Mouse (Mus musculus) embryo, embryonic 10 days (tissue): ENCODE data around the gene Synrg.

Source experiments
- DNase-seq: peaks from one replicate; pipeline ENCODE4 v3.0.0-alpha.2; 2015; ENCODE audit warnings: low spot score

Synrg gene

DNA sequence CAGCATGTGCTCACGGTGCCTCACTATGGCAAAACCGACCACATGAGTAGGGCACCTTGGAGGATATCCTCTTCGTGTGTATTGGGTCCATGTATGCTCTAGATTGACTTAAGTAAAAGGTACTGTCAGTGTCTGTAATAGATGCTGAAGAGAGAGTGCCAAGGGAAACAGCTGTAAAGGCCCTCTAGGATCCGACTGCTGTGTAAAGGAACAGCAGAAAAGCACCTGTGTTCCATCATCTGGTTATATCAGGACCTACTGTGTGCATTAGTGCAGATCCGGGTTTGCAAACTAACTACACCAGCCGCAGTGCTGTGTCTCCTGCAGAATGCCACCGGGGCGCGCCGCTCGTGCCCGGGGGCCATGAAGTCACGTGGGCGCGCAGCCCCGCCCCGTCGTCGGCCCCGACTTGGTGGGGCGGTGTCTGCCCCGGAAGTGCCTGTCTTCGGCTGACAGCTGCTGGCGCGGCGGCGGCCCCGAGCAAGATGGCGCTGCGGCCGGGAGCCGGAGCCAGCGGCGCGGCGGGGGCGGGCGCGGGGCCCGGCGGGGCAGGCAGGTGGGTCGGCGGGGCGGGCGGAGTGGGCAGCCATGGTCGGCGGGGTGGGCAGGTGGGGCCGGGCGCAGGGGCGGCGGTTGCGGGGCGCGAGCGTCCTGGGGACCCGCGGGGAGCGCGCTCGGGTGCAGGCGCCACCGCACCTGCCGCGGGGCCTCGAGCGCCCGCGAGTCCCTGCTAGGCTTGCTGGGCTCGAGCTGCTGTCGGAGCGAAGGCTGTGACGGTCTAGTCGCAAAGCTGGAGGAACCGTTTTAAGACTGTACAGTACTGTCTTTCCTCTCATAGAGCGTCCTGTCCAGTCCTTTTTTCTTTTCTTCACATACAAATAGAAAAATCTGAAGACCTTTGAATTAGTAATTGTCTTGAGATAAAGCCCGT is at the start of gene Synrg:
Synrg (plus strand) TSS at position 438 of the 931 bp plus-strand sequence.
- peak; percentile 92 for DNase-seq

DNA sequence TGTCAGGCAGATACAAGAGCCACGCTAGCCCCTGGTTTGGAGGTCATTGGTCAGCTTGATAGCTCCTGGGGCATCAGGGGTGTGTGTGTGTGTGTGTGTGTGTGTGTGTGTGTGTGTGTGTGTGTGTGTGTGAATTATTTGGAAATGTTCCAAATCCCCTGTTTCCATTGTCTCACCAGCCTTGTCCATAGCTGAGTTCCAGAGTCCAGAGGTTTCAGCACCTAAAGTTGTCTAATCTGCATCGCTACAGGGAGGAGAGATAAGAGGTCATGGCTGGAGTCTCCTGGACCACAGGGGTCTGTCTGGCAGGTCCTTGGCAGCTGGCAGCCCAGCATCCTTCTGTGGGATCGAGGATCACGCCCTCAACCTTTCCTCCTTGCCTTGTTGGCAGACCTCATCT is 49.7 kb upstream of the Synrg start:
- DNase-seq, result no peak

DNA sequence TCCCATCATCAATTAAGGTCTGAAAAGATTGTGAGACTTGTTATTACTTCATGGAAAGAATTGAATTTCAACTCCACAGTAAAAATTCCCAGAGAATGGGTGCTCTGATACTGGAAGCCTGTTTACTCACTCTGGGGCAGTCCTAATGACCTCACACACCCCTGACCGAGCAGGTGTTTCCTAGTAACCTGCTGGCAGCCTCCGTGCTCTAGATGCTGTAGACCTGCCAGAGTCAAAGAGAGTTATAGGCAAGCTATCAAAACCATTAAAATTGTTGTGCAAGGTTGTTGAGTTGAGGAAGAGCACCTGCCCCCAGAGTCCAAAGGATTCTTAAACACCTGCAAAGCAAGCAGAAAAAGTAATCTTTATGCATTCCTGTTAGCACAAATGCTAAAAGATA is 41.6 kb upstream of the Synrg start:
- no peak for DNase-seq

DNA sequence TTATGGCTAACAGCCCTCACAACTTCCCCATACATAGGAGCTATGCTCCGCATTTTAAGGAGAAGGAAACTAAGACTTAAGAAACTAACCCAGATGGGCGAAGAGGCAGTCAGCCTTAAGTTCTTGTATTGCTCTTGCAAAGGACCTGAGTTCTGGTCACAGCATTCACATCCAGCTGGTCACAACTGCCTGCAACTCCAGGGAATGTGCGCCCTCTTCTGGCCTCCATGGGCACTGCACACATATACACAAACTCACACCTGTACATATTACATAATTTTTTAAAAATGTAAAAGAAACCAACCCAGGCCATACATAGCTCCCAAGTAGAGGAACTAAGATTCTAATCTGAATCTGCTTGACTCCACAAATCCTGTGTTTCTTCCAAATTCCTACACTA is 37.1 kb upstream of the Synrg start:
- peak; percentile 43 for DNase-seq

DNA sequence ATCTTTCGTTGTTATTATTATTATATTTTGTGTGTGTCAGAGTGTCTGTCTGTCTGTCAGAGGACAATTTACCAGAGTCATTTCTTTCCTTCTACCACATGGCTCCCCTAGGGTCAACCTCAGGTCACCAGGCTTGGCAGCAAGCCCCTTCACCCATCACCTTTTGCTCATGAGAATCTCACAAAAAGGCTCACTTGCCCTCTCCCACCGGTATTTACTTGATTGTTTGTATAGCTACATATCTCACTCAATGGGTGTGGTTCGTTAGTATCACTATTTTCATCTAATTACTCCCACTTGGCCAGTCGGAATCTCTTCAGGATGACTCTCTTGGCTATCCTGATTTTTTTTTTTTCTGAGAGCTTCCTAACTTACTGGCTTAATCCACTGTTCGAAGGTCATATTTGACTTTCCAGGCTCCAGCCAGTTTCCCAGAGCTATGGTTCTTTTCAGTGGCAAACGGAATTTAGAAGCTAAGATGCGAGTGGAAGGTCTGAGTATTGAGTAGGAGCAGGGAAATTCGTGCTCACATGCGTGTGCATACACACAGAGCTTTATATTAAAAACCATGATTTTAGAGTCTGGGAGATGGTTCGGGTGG is 31.6 kb upstream of the Synrg start:
- DNase-seq, result no peak

DNA sequence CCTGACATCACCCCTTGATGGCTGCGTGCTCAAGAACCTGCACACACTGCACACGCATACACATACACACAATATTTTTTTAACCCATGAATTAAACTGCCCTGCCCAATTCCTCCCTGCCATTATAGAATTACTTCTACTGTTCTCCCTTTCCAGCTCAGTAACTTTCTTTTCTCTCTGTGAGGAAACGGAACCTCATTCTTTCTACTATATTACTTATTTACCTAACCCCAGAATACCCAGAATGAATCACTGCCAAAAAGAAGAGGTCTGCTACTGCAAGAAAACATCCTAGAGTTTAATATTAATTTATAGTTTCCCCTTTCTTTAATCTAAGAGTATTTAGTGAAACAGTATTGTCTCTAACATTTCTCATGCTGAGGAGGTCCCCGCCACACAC is 30.9 kb upstream of the Synrg start:
- DNase-seq, result no peak

DNA sequence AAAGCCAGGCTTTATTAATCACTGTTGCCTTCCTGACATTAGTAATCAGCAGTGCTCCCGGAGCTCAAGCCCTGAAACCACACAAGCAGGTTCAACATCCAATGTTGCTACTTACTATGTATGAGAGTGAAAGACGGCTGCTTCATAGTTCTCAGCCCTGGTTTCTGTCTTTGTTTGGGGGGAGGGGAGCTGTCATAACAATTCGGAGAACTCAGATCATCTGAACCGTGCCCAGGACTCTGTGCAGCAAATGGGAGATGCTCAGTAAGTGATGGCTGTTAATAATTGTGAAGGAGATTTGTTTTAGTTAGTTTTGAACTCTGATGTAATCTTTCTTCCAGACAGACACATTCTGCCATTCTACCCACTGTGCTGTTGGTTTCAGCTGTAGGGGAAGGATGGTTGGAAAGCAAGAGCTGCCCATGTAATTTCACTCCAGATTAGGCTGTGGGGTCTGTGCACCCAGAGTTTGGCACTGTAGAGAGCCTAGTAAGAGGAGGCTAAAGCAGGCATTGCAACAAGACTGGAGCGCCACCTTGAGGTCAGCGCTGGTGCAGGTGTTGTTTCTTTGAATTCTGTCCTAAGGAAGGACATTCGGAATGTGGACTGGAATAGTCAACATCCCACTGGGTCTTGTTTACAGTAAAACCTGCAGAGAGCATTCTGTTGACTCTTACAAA is 28.1 kb upstream of the Synrg start:
- DNase-seq, result peak; percentile 90

DNA sequence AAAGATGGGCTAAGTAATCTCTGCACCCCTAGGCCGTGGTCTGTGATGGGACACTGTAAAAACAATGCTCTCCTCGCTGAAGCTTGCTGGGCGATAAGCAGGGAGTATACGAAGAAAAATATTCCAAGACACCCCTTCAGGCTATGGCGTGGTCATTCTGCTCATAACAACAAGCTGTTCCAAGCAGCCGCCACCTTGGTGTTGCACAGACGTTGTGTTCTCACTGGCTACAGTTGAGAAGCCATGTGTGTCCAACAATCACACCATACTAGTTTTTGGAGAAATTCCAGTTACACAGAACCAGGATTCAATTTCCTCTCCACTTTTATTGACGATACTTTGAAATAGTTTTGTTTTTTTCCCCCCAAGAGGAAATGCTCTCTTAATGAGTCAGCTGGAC is 25.7 kb upstream of the Synrg start:
- DNase-seq, result no peak

DNA sequence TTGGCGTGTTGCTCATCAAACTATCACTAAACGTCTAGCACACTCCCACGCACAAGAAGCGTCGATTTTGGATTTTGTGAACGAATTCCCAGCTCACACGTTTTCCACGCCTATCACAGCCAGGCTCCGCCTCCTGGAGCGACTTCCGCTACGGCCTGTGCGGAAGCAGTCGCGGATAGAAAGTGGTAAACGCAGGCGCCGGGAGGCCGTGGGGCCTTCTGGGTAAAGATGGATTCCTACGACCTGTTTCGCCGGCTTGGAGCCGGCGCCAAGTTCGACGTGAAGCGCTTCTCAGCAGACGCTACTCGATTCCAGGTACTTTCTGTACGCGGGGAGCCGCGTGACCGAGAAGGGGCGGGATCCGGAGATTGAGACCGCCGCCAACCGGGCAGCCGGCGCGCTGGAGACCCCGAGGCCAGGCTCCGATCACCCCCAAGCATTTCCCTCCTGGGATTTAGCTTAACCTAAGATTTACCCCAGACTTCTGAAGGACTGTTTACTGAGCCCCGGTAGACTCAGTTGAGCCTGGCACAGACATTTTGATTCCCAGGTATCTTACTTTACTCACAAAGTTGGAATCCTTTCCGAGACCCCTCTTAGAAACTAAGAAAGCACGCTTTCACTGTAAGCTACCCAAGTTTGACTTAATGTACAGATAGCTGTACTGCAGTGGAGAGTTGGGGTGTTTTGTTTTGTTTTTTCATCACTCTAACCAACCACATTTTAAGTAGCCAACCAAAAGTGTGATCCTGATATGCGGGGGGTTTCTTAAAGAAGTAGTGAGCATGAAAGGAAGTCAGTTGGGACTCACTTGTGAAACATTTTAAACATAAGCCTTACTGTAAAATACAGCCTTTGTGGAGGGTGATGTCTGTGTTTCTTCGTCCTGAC is 22.0 kb upstream of the Synrg start, which contains the start of gene Ddx52:
Ddx52 (plus strand) TSS at position 113 of the 891 bp plus-strand sequence.
- peak; percentile 97 for DNase-seq

DNA sequence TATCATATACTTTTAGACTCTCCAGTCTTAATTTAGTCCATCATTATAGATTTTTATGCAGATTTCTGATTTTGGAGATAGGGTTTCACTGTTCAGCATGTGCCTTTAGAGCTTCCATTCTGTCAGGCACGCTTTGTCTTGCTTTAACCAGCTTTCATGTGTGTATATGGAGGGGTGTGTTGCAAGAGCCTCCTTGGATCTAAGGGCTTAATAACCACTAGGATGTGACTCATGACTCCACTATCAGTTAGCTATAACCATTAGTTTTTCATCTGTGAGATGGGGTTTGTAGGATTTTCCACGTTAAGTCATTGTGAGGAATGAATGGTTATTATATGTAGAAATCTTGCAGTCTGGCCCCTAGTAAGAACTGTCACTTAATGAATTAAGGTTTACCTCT is 7.4 kb upstream of the Synrg start:
- no peak for DNase-seq

DNA sequence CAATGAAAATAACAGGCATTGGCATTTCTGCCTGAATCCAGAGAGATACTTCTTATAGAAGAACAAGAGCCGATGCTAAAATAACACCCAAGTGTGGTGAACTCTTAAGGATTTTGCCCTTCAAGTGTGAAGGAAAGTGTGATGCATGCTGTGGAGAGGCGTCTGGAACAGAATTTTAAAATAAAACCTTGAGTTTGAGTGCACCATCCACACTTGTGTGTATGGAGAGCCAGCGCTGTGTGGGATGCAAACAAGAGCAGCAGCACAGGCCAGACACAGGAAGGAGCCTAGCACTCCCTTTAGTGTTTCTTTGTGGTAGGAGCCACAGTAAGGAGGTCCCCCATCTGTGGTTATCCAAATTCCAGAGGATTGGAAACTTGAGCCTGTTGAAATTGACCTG is 2.2 kb upstream of the Synrg start:
- DNase-seq, result no peak

DNA sequence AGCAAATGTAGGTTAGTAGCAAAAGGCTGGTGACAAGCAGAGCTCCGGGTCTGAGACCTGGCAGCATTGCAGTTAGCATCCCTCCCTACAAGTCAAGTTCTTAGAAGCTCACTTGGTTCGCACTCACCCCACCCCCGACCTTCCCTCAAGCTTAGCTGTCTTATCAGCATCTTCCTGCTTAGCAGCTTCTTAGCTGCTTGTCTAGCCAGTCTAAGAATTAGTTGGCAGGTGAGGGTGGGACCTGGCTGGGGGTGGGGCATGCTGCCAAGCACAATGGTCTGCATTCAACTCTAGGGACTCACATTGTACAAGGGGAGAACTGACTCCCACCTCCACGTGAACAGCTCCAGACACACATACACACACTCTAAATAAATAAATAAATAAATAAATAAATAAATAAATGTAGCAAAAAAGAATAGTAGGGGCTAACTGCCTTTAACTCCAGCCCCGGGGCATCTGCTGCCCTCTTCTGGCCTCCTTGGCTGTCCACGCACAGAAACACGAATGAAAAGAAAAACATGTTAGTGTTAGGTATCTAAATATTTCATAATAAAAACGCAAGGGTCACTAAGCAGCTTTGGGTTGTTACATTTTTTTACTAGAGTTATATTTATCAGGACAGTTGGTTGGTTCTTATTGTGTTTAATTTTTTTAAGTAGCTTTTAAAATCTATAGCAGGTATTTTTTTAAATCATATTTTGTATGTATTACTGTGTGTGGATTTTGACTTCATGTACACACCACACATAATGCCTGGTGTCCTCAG is 3.4 kb downstream of the Synrg start:
- DNase-seq, result no peak

DNA sequence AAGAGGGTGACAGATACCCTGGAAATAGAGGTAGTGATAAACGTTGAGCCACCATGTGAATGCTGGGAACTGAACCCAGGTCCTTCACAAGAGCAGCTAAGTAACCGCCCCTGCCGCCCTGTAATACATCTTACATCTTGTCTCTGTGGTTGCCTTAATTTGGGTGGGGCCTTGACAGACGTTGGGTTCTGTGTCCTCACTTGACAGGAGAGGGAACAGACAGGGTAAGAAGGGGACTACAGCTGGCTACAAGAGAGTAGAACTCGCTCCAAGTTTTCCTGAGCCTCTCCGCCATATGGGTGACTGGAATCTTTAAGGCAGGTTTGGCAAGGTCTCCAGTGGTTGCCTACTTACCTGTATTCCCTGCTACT is 4.0 kb downstream of the Synrg start:
- no peak for DNase-seq

DNA sequence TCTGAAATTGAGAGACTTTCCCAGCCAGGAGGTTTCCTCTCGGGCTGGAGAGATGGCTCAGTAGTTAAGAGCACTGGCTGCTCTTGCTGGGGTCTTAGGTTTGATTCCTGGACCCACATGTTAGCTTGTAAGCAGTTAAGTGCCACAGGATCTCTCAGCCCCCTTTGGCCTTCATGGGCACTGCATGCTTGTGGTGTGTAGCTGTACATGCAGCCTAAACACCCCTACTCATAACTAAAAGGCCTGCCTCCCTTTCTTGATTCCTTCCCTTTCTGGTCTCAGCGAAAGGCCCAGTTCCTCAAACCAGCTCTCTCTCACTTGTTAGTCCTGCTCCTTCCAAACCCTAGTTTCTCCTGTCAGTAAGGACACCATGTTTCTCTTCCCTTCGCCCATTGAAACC is 4.8 kb downstream of the Synrg start:
- no peak for DNase-seq

DNA sequence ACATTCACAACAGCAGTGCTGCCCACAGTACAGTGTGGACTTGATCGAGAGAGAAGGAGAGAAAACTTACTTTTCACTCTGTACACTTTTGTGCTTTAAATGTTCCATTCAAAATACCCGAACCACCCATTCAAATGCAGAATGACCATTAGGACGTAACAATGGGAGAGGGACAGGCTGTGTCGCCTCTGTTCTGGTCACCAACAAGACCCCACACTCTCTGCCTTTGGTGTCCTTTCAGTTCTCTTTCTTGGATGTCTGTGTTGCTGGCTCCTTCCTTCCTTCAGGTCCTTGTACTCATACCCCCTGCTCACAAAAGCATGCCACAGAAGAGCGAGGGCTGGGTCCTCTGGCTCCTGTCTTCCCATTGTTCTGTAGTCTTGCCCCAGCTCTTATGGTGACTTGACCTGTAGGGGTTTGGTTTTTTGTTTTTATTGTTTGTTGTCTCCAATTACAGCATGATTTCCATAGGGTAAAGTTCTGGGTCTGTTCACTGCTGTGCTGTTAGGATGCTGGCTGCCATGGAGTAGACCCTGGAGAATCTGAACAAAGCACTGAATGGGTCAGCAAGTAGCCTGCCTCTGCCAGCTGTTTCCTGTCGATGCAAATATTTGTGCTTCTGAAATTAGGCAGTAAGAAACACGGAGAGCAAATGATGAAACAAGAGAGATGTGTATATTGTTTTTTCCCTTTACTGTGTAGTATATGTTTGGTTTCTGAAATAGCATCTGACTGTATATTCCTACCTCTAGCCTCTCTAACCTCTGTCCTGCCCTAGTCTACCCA is 10.5 kb downstream of the Synrg start:
- no peak for DNase-seq

DNA sequence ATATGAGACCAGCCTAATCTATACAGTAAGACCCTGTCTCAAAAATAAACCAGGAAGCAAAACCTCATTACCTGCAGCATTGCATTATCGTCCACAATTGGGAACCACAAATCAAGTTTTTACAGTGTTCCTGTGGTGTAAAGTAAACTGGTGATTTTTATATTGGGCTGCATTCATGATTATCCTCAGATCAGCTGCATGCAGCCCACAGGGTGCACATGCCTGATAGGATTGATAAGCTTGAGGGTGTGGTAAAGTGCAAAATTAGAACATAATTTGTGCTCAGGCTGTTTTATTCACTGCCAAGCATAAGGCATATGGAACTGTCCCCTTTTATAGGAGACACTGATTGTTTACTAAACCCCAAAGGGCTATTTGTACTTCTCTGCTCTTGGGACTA is 11.3 kb downstream of the Synrg start:
- no peak for DNase-seq

DNA sequence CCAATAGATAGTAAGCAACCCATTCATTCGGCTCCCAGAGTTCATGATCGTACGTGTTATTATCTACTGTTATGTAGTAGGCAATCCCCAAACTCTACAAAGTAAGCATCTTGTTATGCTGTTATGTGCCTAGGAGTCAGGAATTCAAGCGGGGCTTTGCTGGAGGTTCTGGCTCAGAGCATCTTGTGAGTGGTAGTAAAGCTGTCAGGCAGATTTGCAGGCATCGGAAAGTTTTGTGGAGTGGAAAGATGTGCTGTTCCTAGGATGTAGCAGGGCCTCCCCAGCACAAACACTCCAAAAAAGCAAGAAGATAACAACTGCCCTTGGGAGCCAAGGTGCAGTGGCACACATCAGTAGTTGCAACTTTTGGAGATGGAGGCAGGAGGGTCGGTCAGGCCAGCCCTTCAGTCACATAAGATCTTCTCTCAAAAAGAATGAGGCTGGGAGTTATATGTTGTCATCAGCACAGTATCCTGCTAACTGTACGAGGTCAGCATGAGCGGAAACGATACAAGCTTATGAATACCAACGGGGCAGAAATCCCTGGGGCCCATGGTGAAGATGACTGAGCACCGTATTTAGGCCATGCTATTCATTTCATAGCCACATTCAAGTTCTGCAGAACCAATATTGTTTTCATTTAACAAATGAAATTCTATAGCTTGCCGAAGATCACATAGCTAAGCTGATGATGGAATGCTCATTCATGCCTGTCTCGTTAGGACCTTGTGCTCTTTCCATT is 12.2 kb downstream of the Synrg start:
- no peak for DNase-seq

DNA sequence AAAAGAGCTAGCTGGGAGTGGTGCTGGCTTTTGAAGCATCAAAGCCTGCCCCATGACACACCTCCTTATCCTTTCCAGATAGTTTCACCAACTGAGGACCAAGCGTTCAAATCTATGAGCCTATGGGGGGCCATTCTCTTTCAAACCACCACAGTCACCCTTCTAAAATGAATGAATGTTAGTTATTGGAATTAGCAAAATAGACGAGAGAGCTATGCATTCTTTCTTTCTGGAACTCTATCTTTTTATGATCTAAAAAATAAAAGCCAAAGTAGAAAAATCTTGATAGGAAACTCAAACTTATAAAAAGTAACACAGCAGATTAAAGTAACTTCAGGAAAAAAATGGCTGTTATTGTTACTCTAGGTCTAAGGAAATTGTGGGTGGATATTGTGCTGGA is 13.6 kb downstream of the Synrg start:
- DNase-seq, result no peak

DNA sequence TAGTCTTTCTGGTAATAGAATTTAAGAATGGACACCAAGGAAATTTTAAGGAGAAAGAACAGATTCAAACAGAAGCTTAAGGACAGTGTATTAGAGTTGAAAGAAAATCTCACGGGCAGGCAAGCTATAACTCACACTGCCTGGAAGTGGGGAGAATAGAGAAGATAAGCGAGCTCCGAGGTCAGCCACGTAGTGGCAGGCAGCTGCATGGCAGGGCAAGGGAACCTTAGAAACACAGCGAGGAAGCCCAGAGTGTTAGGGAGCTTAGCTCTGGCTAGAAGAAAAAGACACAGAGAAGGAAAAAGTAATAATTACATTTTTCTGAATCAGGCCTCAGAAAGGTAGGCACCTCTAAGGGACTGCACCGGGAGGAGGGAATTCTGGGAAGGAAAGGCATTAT is 15.8 kb downstream of the Synrg start:
- DNase-seq, result no peak

DNA sequence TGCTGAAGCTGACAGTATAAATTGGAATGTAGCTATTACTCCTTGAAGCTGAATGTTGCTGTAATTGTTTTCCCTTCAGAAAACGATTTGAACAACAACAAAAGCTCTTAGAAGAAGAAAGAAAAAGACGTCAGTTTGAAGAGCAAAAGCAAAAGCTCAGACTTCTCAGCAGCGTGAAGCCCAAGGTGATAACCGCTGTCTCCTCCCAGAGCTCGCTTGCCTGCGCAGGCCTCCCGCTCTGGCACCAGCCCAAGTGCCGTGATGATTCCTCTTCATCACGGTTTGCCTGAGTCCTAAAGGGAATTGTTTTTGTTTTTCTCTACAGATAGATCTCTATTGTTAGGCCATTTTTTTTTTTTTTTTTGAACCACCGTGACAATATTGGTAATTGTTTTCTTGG is 17.1 kb downstream of the Synrg start:
- no peak for DNase-seq
